12 mouse cellular contexts compared by ENCODE assay signal in genomic region chr9:61216012-61216770, GRCm38 (mm10).
DNase-seq lines count a peak whose midpoint lies in the region; ATAC-seq lines count a peak whose summit lies in the region.
"Had no signal": no experiment of that assay in that cellular context is flagged by ENCODE, and none has a peak within 500 bp of the region (broad histone marks: within the 10 kb centered on the region; RNA-seq: fewer than 3 reads in every experiment).

No protein-coding gene starts in this region.

- H3K4me2 ChIP-seq in hindbrain, embryonic 13.5 days: no peak overlapping the region
- no peak overlapping the region for H3K4me2 ChIP-seq in neural tube, embryonic 15.5 days
- H3K4me2 ChIP-seq: heart, embryonic 11.5 days; liver, embryonic 13.5 days had no signal

- WGBS in hindbrain, embryonic 13.5 days: 50% methylated on average over 13 of the region's 13 CpGs
- WGBS in neural tube, embryonic 15.5 days: 52% methylated on average over 13 of the region's 13 CpGs

- no peak overlapping the region for H3K9ac ChIP-seq in hindbrain, embryonic 13.5 days
- H3K9ac ChIP-seq in neural tube, embryonic 15.5 days (replicated peaks): no peak overlapping the region
- H3K9ac ChIP-seq: liver, embryonic 13.5 days had no signal

- no peak overlapping the region for H3K4me3 ChIP-seq in hindbrain, embryonic 13.5 days
- no peak overlapping the region for H3K4me3 ChIP-seq in neural tube, embryonic 15.5 days (replicated peaks)
- H3K4me3 ChIP-seq: liver, embryonic 13.5 days had no signal

- peaks cover 25% of the 10 kb centered on the region for H3K27me3 ChIP-seq in hindbrain, embryonic 13.5 days
- peaks cover 8% of the 10 kb centered on the region for H3K27me3 ChIP-seq in neural tube, embryonic 15.5 days (replicated peaks)
- H3K27me3 ChIP-seq: liver, embryonic 13.5 days had no signal

- peak overlapping the region; percentile 52; the same call in 1 of the 2 replicates for H3K27ac ChIP-seq in hindbrain, embryonic 13.5 days
- no peak overlapping the region for H3K27ac ChIP-seq in neural tube, embryonic 15.5 days (replicated peaks)
- H3K27ac ChIP-seq: liver, embryonic 13.5 days had no signal

- peaks cover 37% of the 10 kb centered on the region for H3K4me1 ChIP-seq in hindbrain, embryonic 13.5 days (replicated peaks)
- peaks cover 23% of the 10 kb centered on the region for H3K4me1 ChIP-seq in neural tube, embryonic 15.5 days
- H3K4me1 ChIP-seq: liver, embryonic 13.5 days had no signal

- no peaks in the 10 kb centered on the region for H3K36me3 ChIP-seq in hindbrain, embryonic 13.5 days
- no peaks in the 10 kb centered on the region for H3K36me3 ChIP-seq in neural tube, embryonic 15.5 days
- H3K36me3 ChIP-seq: liver, embryonic 13.5 days had no signal

- no peaks in the 10 kb centered on the region for H3K9me3 ChIP-seq in hindbrain, embryonic 13.5 days
- H3K9me3 ChIP-seq in neural tube, embryonic 15.5 days (replicated peaks): no peaks in the 10 kb centered on the region
- H3K9me3 ChIP-seq: liver, embryonic 13.5 days had no signal

- peak; percentile 37 for DNase-seq in retina, postnatal 1 day
- no peak for DNase-seq in retina, embryonic 14.5 days (ENCODE audit: low spot score)
- DNase-seq in kidney, postnatal 25 days: peak; percentile 11 to 63
- no peak for DNase-seq in heart, adult 11 months
- DNase-seq in spleen, postnatal 14 days (ENCODE audit: low spot score in 2 of 2): no peak
- DNase-seq in thymus, postnatal 0 days (ENCODE audit: low spot score): no peak
- DNase-seq: cerebellum, adult 8-10 months; layer of hippocampus, adult 9-11 months; liver, embryonic 13.5 days had no signal

- peak; percentile 69 for ATAC-seq in hindbrain, embryonic 13.5 days (ENCODE audit: low FRiP score)
- peak; percentile 61; the same call in 1 of the 2 replicates for ATAC-seq in neural tube, embryonic 15.5 days (ENCODE audit: low FRiP score)

Comparison
In these comparisons a context has a peak if more than half of its experiments do, and no peak if none do; other contexts are left out.
1. DNase-seq: peak in retina, postnatal 1 day (single experiment) and kidney, postnatal 25 days (2 of 2); none in retina, embryonic 14.5 days (single experiment), heart, adult 11 months (single experiment), spleen, postnatal 14 days (0 of 2) and thymus, postnatal 0 days (single experiment).